Mouse (Mus musculus): ENCODE results near the gene Cdk19. TPM values are rescaled to one million over a fixed set of nuclear protein-coding genes. Genes with fewer than 3 reads are reported as not detected.

Gene Cdk19
- total and polyA plus RNA-seq, 3 experiments, result 3.3 to 4.7 (median 4.0) TPM

- dilution Hi-C loops (cut with MboI; ENCODE audit: extremely low pct_ligation_motif_present, extremely low pct_unique_long_range_greater_than_20kb, low sequenced_read_pairs), result no loop called here
- peaks cover 3 to 23% of the 10 kb centered on the region in 2 experiments for H3K4me1 ChIP-seq (ENCODE audit: control insufficient read depth in 1 of 2, insufficient read depth in 2 of 2)
- no peaks in the 10 kb centered on the region for H3K27me3 ChIP-seq (replicated peaks)
- DNase-seq (ENCODE audit: extremely low read depth), result peak; percentile 99
- TF ChIP-seq CHD2 (IDR thresholded peaks at IDR 0.05; ENCODE audit: low read length), result peak; percentile 77
- TF ChIP-seq TCF12 (IDR thresholded peaks at IDR 0.05; ENCODE audit: low read depth, low read length), result peak; percentile 58; the same call in 1 of the 2 replicates
- TF ChIP-seq HCFC1 (IDR thresholded peaks at IDR 0.05; ENCODE audit: low read depth, low read length), result peak; percentile 98
- TF ChIP-seq ETS1 (conservative IDR thresholded peaks at IDR 0.05; ENCODE audit: low read depth, low read length), result no peak
- no peak for TF ChIP-seq MYC (IDR thresholded peaks at IDR 0.05; ENCODE audit: low read depth, low read length)
- TF ChIP-seq ZMIZ1 (IDR thresholded peaks at IDR 0.05; ENCODE audit: low read depth, low read length), result no peak
- TF ChIP-seq USF2 (conservative IDR thresholded peaks at IDR 0.05; ENCODE audit: low read depth, low read length), result no peak
- TF ChIP-seq CTCF (conservative IDR thresholded peaks at IDR 0.05 in 1 of 2, IDR thresholded peaks at IDR 0.05 in 1 of 2; ENCODE audit: low read depth in 2 of 2, low read length in 2 of 2), result no peak
- no peak for TF ChIP-seq PAX5 (IDR thresholded peaks at IDR 0.05; ENCODE audit: low read length)
- peak; percentile 84; the same call in 1 of the 2 replicates for TF ChIP-seq E2F4 (IDR thresholded peaks at IDR 0.05; ENCODE audit: insufficient replicate concordance, low read depth, low read length)
- peak; percentile 82 for TF ChIP-seq MXI1 (IDR thresholded peaks at IDR 0.05; ENCODE audit: low read depth, low read length)
- no peak for TF ChIP-seq SMC3 (IDR thresholded peaks at IDR 0.05; ENCODE audit: low read depth, low read length)
- TF ChIP-seq JUND (conservative IDR thresholded peaks at IDR 0.05; ENCODE audit: low read depth, low read length), result no peak
- peak; percentile 94 for TF ChIP-seq ELF1 (IDR thresholded peaks at IDR 0.05; ENCODE audit: low read depth, low read length)
- TF ChIP-seq UBTF (IDR thresholded peaks at IDR 0.05; ENCODE audit: low read depth, low read length), result 0 out of 2 replicates have a peak, but pooled peaks have one; percentile 17
- TF ChIP-seq ZKSCAN1 (IDR thresholded peaks at IDR 0.05; ENCODE audit: borderline replicate concordance, low read depth, low read length), result no peak
- no peak for TF ChIP-seq RAD21 (IDR thresholded peaks at IDR 0.05; ENCODE audit: low read depth, low read length)
- TF ChIP-seq CHD1 (IDR thresholded peaks at IDR 0.05; ENCODE audit: low read depth, low read length), result no peak
- peak; percentile 95 for TF ChIP-seq SIN3A (IDR thresholded peaks at IDR 0.05; ENCODE audit: low read length)
- peak; percentile 41; the same call in 1 of the 2 replicates for TF ChIP-seq POLR2AphosphoS2 (IDR thresholded peaks at IDR 0.05; ENCODE audit: low read depth, low read length)
- TF ChIP-seq ZNF384 (IDR thresholded peaks at IDR 0.05; ENCODE audit: low read depth, low read length), result no peak
- TF ChIP-seq USF1 (IDR thresholded peaks at IDR 0.05; ENCODE audit: low read depth, low read length), result no peak
- no peak for TF ChIP-seq ZC3H11A (IDR thresholded peaks at IDR 0.05; ENCODE audit: low read depth, low read length)
- TF ChIP-seq NRF1 (IDR thresholded peaks at IDR 0.05; ENCODE audit: low read depth, low read length), result peak; percentile 86
- no peak for TF ChIP-seq BHLHE40 (IDR thresholded peaks at IDR 0.05; ENCODE audit: low read depth, low read length)
- TF ChIP-seq KAT2A (IDR thresholded peaks at IDR 0.05; ENCODE audit: insufficient replicate concordance, low read length), result peak; percentile 96
- no peak for TF ChIP-seq JUN (IDR thresholded peaks at IDR 0.05; ENCODE audit: insufficient read depth, low read depth, low read length)
- no peak for TF ChIP-seq MEF2A (IDR thresholded peaks at IDR 0.05; ENCODE audit: borderline replicate concordance, low read depth, low read length)
- peak; percentile 75; the same call in 1 of the 2 replicates for TF ChIP-seq GABPA (IDR thresholded peaks at IDR 0.05; ENCODE audit: insufficient replicate concordance, low read depth, low read length)
- TF ChIP-seq MAFK (IDR thresholded peaks at IDR 0.05; ENCODE audit: insufficient replicate concordance, low read length), result peak; percentile 84; the same call in 1 of the 2 replicates
- 0 out of 2 replicates have a peak, but pooled peaks have one; percentile 18 for TF ChIP-seq MAX (IDR thresholded peaks at IDR 0.05; ENCODE audit: low read length)
- TF ChIP-seq EP300 (IDR thresholded peaks at IDR 0.05; ENCODE audit: low read length), result no peak
- no peak for TF ChIP-seq MAZ (IDR thresholded peaks at IDR 0.05; ENCODE audit: low read depth, low read length)
- TF ChIP-seq NELFE (IDR thresholded peaks at IDR 0.05; ENCODE audit: low read depth, low read length), result peak; percentile 79
- no peak for TF ChIP-seq RCOR1 (conservative IDR thresholded peaks at IDR 0.05; ENCODE audit: low read depth, low read length)
- TF ChIP-seq TBP (conservative IDR thresholded peaks at IDR 0.05; ENCODE audit: low read depth, low read length), result peak; percentile 94
- TF ChIP-seq IRF4 (IDR thresholded peaks at IDR 0.05; ENCODE audit: low read depth, low read length), result peak; percentile 38; the same call in 1 of the 2 replicates
- peak; percentile 78 for TF ChIP-seq POLR2A (IDR thresholded peaks at IDR 0.05; ENCODE audit: low read depth, low read length)
- H3K4me2 ChIP-seq (ENCODE audit: insufficient read depth, low read depth, poor library complexity, severe bottlenecking), result peak overlapping the region; percentile 74; the same call in 1 of the 2 replicates
- H3K9ac ChIP-seq (ENCODE audit: insufficient read depth, low read depth), result peak overlapping the region; percentile 78
- peak overlapping the region; percentile 77 to 92 (median 89) for H3K4me3 ChIP-seq (replicated peaks in 1 of 3; ENCODE audit: low read depth in 2 of 3, low read length in 2 of 3, poor library complexity in 1 of 3)
- H3K27ac ChIP-seq (ENCODE audit: insufficient read depth, low read depth), result peak overlapping the region; percentile 82
- H3K36me3 ChIP-seq (replicated peaks in 1 of 2; ENCODE audit: control insufficient read depth in 1 of 2, insufficient read depth in 1 of 2, low read length in 1 of 2), result no peaks in the 10 kb centered on the region
- H3K79me2 ChIP-seq (replicated peaks; ENCODE audit: control insufficient read depth, extremely low read depth, insufficient read depth, poor library complexity, severe bottlenecking), result peaks cover 4% of the 10 kb centered on the region; the same call in 1 of the 2 replicates
- in situ Hi-C loops (cut with MboI; ENCODE audit: low pct_ligation_motif_present, low pct_unique_long_range_greater_than_20kb, low sequenced_read_pairs), result no loop called here
- H3K9me3 ChIP-seq (replicated peaks; ENCODE audit: low read length), result no peaks in the 10 kb centered on the region
These were observed 9.5 kb downstream of the Cdk19 start for GRCm38 (mm10) chr10:40348566-40349536.

Data from CH12.LX (cell line).